Mouse (Mus musculus): Measurements from ENCODE around the gene Tmem11. TPM values are rescaled to one million over a fixed set of nuclear protein-coding genes. Genes with fewer than 3 reads are reported as not detected.

The Tmem11 gene
- polyA plus RNA-seq, 1 experiment, result 46.6 TPM

- H3K4me1 ChIP-seq (ENCODE audit: control insufficient read depth, insufficient read depth, low read length), result peaks cover 5% of the 10 kb centered on the region
- TF ChIP-seq CTCF (IDR thresholded peaks at IDR 0.05; ENCODE audit: extremely low read depth, insufficient read depth, low read length) (no peak), POLR2A (IDR thresholded peaks at IDR 0.05; ENCODE audit: extremely low read depth, insufficient read depth, low read length) (peak; percentile 82)
- H3K4me3 ChIP-seq (ENCODE audit: insufficient read depth, low read length), result peak overlapping the region; percentile 63
- H3K27ac ChIP-seq (ENCODE audit: insufficient read depth, low read length), result peak overlapping the region; percentile 75
Measured at GRCm38 (mm10) chr11:60913301-60914196, 34.5 kb upstream of the Tmem11 start.

GRCm38 (mm10) chr11:60912525-60912973, 33.5 kb upstream of the Tmem11 start:
- H3K4me3 ChIP-seq (ENCODE audit: insufficient read depth, low read length), result peak overlapping the region; percentile 63
- peaks cover 5% of the 10 kb centered on the region for H3K4me1 ChIP-seq (ENCODE audit: control insufficient read depth, insufficient read depth, low read length)
- TF ChIP-seq CTCF (IDR thresholded peaks at IDR 0.05; ENCODE audit: extremely low read depth, insufficient read depth, low read length), result no peak
- TF ChIP-seq POLR2A (IDR thresholded peaks at IDR 0.05; ENCODE audit: extremely low read depth, insufficient read depth, low read length), result no peak
- no peak overlapping the region for H3K27ac ChIP-seq (ENCODE audit: insufficient read depth, low read length)

DNA sequence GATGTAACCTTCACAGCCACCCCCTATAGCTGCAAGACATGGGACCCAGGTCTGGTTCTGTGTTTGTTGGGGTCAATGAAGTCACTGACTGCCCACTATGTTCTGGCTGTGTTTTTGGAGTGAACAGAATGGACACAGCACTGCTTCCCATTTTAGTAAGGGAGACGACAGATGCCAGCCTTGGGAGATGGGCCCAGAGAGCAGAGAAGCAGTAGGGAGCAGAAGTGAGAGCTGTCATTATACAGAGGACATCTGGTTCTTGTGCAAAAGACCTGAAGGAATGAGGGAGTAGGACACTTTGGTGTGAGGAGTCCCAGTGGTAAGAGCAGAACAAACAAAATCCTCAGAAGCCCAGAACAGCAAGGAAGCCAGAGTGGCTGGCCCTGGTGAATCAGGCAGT, 30.6 kb upstream of the Tmem11 start:
- no peak overlapping the region for H3K27ac ChIP-seq (ENCODE audit: insufficient read depth, low read length)
- TF ChIP-seq POLR2A (IDR thresholded peaks at IDR 0.05; ENCODE audit: extremely low read depth, insufficient read depth, low read length), result no peak
- TF ChIP-seq CTCF (IDR thresholded peaks at IDR 0.05; ENCODE audit: extremely low read depth, insufficient read depth, low read length), result no peak

DNA sequence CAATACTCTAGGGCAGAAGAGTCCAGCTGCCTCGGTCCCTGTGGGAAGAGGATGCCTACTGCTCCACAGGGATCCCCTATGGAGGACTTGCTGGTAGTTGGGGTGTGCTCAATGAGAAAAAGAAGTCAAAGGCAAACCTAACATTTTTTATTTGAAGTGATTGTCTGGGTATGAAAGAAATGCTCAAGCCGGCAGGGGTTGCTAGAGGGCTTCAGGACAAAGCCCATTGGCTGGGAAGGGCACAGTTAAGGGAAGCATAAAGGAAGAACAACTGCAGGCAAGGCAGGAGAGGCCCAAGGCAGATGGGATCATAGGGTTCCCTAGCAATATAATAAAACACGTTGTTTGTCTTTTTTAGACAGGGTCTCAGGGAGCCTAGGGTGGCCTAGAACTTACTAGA, 29.0 kb upstream of the Tmem11 start:
- no peak overlapping the region for H3K27ac ChIP-seq (ENCODE audit: insufficient read depth, low read length)
- peaks cover 4% of the 10 kb centered on the region for H3K4me1 ChIP-seq (ENCODE audit: control insufficient read depth, insufficient read depth, low read length)
- TF ChIP-seq POLR2A (IDR thresholded peaks at IDR 0.05; ENCODE audit: extremely low read depth, insufficient read depth, low read length) (no peak), CTCF (IDR thresholded peaks at IDR 0.05; ENCODE audit: extremely low read depth, insufficient read depth, low read length) (no peak)
- no peak overlapping the region for H3K4me3 ChIP-seq (ENCODE audit: insufficient read depth, low read length)

More for the DNA sequence above, 30.6 kb upstream of the Tmem11 start:
- no peak overlapping the region for H3K4me3 ChIP-seq (ENCODE audit: insufficient read depth, low read length)
- peaks cover 5% of the 10 kb centered on the region for H3K4me1 ChIP-seq (ENCODE audit: control insufficient read depth, insufficient read depth, low read length)

GRCm38 (mm10) chr11:60906449-60906848, 27.4 kb upstream of the Tmem11 start:
- no peaks in the 10 kb centered on the region for H3K4me1 ChIP-seq (ENCODE audit: control insufficient read depth, insufficient read depth, low read length)
- no peak for TF ChIP-seq POLR2A (IDR thresholded peaks at IDR 0.05; ENCODE audit: extremely low read depth, insufficient read depth, low read length)
- TF ChIP-seq CTCF (IDR thresholded peaks at IDR 0.05; ENCODE audit: extremely low read depth, insufficient read depth, low read length), result no peak
- no peak overlapping the region for H3K27ac ChIP-seq (ENCODE audit: insufficient read depth, low read length)
- H3K4me3 ChIP-seq (ENCODE audit: insufficient read depth, low read length), result no peak overlapping the region

DNA sequence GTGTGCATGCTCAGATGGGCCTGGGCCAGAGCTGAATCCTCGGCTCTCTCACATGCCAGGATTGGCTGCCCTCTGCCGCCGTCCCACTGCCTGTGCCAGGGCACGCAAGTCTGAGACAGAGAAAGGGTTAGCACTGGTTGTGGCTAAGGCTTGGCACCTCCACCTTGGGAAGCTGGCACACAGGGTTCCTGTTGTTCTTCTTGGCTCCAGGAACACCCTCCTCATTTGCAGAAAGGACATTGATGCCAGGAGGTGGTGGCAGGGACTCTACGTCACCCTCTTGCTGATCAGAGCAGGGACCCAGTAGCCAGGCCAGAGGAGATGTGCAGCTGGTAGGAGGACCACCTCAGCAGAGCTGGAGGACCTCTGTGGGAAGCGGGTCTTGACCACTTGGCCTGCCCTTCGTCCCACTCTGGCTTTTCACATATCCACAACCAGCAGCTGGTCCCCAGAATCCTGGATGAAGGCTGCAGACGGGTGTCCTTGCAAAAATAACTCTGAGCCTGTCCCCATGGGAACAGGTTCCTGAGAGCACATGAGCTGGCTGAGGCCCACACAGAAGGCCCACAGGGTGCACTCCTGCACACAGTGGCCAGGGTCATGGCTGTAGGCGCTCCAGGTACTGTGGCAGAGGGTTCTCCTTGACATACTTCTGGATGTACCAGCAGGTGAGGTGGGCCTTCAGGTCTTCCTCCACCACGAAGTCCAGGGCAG, 26.5 kb upstream of the Tmem11 start:
- no peaks in the 10 kb centered on the region for H3K4me1 ChIP-seq (ENCODE audit: control insufficient read depth, insufficient read depth, low read length)
- H3K4me3 ChIP-seq (ENCODE audit: insufficient read depth, low read length), result no peak overlapping the region
- no peak overlapping the region for H3K27ac ChIP-seq (ENCODE audit: insufficient read depth, low read length)
- TF ChIP-seq POLR2A (IDR thresholded peaks at IDR 0.05; ENCODE audit: extremely low read depth, insufficient read depth, low read length), result no peak
- TF ChIP-seq CTCF (IDR thresholded peaks at IDR 0.05; ENCODE audit: extremely low read depth, insufficient read depth, low read length), result no peak

- TF ChIP-seq POLR2A (IDR thresholded peaks at IDR 0.05; ENCODE audit: extremely low read depth, insufficient read depth, low read length) (no peak), CTCF (IDR thresholded peaks at IDR 0.05; ENCODE audit: extremely low read depth, insufficient read depth, low read length) (no peak)
- H3K4me3 ChIP-seq (ENCODE audit: insufficient read depth, low read length), result no peak overlapping the region
- H3K4me1 ChIP-seq (ENCODE audit: control insufficient read depth, insufficient read depth, low read length), result no peaks in the 10 kb centered on the region
- no peak overlapping the region for H3K27ac ChIP-seq (ENCODE audit: insufficient read depth, low read length)
Measured at GRCm38 (mm10) chr11:60903661-60904061, 24.6 kb upstream of the Tmem11 start.

- Histone ChIP-seq H3K4me3 (ENCODE audit: insufficient read depth, low read length) (no peak overlapping the region), H3K4me1 (ENCODE audit: control insufficient read depth, insufficient read depth, low read length) (no peaks in the 10 kb centered on the region), H3K27ac (ENCODE audit: insufficient read depth, low read length) (no peak overlapping the region)
- TF ChIP-seq POLR2A (IDR thresholded peaks at IDR 0.05; ENCODE audit: extremely low read depth, insufficient read depth, low read length) (no peak), CTCF (IDR thresholded peaks at IDR 0.05; ENCODE audit: extremely low read depth, insufficient read depth, low read length) (no peak)
Measured at GRCm38 (mm10) chr11:60902486-60902885, 23.4 kb upstream of the Tmem11 start.

- H3K27ac ChIP-seq (ENCODE audit: insufficient read depth, low read length), result no peak overlapping the region
- no peaks in the 10 kb centered on the region for H3K4me1 ChIP-seq (ENCODE audit: control insufficient read depth, insufficient read depth, low read length)
- no peak overlapping the region for H3K4me3 ChIP-seq (ENCODE audit: insufficient read depth, low read length)
- no peak for TF ChIP-seq CTCF (IDR thresholded peaks at IDR 0.05; ENCODE audit: extremely low read depth, insufficient read depth, low read length)
- TF ChIP-seq POLR2A (IDR thresholded peaks at IDR 0.05; ENCODE audit: extremely low read depth, insufficient read depth, low read length), result no peak
Measured at GRCm38 (mm10) chr11:60902001-60902400, 22.9 kb upstream of the Tmem11 start.

Data from cortical plate, adult 2 months (tissue).